Mouse (Mus musculus): Measurements from ENCODE around the gene Impg1. TPM values are rescaled to one million over a fixed set of nuclear protein-coding genes. Genes with fewer than 3 reads are reported as not detected.

The Impg1 gene
- polyA plus RNA-seq, 1 experiment, result not detected

DNA sequence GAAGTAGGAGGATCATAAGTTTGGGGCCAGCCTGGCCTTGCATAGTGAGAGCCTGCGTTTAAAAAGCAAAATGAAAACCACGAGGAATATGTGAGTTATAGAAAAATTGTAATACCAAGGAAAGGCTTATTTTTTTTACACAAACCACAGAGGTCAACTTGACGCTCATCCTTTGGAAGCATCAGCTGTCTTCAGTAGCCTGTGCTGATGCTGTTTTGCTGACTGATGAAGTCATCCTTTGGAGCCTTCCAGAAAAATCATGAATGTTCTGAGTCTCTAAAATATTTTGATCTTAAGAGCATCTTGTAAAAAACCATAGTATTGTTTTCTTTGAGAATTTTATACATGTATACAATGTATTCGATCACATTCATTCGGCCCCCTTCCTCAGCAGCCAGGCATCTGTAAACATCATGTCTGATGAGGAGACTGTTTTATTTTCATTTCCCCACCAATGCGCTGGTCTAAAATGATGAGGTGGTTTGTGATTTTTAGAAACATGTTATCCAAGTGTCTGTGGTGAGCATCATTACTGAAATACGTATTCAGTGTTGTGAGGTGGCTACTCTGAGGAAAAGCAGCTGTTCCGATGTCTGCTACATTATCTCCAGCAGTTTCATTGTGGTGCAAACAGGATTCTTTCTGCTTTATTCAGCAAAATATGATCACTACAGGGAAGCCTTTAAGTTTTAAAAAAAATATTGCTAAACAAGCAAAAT, 190.1 kb downstream of the Impg1 start:
- 81% methylated on average over 8 of the region's 8 CpGs for WGBS
- Histone ChIP-seq H3K27ac (ENCODE audit: insufficient read depth, low read depth, low read length) (no peak overlapping the region), H3K27me3 (replicated peaks; ENCODE audit: control insufficient read depth, insufficient read depth, low read length) (no peaks in the 10 kb centered on the region; the same call in 1 of the 2 replicates), H3K4me3 (ENCODE audit: insufficient read depth, low read depth, low read length) (no peak overlapping the region), H3K36me3 (ENCODE audit: control insufficient read depth, insufficient read depth, low read length) (peaks cover 14% of the 10 kb centered on the region), H3K4me1 (ENCODE audit: control insufficient read depth, insufficient read depth, low read length) (no peaks in the 10 kb centered on the region)
- DNase-seq, result no peak
- TF ChIP-seq CTCF (conservative IDR thresholded peaks at IDR 0.05; ENCODE audit: insufficient read depth, insufficient read length, low read depth, low read length) (no peak), POLR2A (IDR thresholded peaks at IDR 0.05; ENCODE audit: low read depth, low read length) (no peak)

DNA sequence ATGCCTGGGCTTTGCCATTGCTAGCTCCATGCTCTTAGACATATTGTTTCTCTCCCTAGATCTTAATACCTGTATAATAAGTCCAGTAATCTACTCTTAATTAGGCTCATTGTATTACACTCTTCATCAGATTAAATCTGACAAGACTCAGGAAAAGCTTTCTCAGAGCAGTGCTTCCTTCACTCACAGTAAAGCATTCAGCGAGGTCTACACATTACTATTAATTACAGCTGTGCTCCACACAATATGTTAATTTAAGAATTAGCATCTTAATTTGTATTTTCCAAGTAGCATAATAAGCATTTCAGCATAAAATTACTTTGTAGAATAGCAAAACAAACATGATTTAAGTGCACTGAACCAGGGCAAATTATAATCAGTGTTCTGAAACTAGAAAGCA, 192.3 kb downstream of the Impg1 start:
- 75% methylated on average over 1 of the region's 1 CpGs for WGBS
- Histone ChIP-seq H3K27me3 (replicated peaks; ENCODE audit: control insufficient read depth, insufficient read depth, low read length) (no peaks in the 10 kb centered on the region), H3K36me3 (ENCODE audit: control insufficient read depth, insufficient read depth, low read length) (peaks cover 11% of the 10 kb centered on the region)

DNA sequence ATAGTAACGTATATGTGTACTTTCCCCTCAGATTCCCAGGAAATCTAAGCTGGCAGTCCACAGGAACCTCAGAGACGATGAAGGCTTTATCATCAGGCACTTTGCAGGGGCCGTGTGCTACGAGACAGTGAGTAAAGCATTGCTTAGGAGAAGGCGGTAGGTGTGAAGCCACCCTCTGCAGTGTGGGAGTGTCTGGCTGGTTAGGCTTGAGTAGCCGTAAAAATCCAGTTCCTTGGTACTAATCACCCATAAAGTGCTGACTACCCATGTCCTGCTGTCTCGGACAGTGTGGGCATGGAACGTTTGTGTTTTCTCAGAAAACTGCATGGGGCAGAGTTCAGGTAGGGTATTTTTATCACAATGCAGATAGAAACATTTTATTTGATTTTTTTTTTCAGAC, 195.7 kb downstream of the Impg1 start:
- DNase-seq, result peak; percentile 79
- Histone ChIP-seq H3K4me3 (ENCODE audit: insufficient read depth, low read depth, low read length) (no peak overlapping the region), H3K36me3 (ENCODE audit: control insufficient read depth, insufficient read depth, low read length) (peaks cover 13% of the 10 kb centered on the region), H3K27me3 (replicated peaks; ENCODE audit: control insufficient read depth, insufficient read depth, low read length) (no peaks in the 10 kb centered on the region), H3K4me1 (ENCODE audit: control insufficient read depth, insufficient read depth, low read length) (peaks cover 4% of the 10 kb centered on the region; the same call in 1 of the 2 replicates), H3K27ac (ENCODE audit: insufficient read depth, low read depth, low read length) (no peak overlapping the region)
- 55% methylated on average over 8 of the region's 8 CpGs for WGBS
- TF ChIP-seq CTCF (conservative IDR thresholded peaks at IDR 0.05; ENCODE audit: insufficient read depth, insufficient read length, low read depth, low read length) (no peak), POLR2A (IDR thresholded peaks at IDR 0.05; ENCODE audit: low read depth, low read length) (no peak)

More for the DNA sequence above, 192.3 kb downstream of the Impg1 start:
- no peaks in the 10 kb centered on the region; the same call in 1 of the 2 replicates for H3K4me1 ChIP-seq (ENCODE audit: control insufficient read depth, insufficient read depth, low read length)
- H3K27ac ChIP-seq (ENCODE audit: insufficient read depth, low read depth, low read length), result no peak overlapping the region
- H3K4me3 ChIP-seq (ENCODE audit: insufficient read depth, low read depth, low read length), result no peak overlapping the region
- no peak for DNase-seq
- TF ChIP-seq CTCF (conservative IDR thresholded peaks at IDR 0.05; ENCODE audit: insufficient read depth, insufficient read length, low read depth, low read length), result no peak
- no peak for TF ChIP-seq POLR2A (IDR thresholded peaks at IDR 0.05; ENCODE audit: low read depth, low read length)

DNA sequence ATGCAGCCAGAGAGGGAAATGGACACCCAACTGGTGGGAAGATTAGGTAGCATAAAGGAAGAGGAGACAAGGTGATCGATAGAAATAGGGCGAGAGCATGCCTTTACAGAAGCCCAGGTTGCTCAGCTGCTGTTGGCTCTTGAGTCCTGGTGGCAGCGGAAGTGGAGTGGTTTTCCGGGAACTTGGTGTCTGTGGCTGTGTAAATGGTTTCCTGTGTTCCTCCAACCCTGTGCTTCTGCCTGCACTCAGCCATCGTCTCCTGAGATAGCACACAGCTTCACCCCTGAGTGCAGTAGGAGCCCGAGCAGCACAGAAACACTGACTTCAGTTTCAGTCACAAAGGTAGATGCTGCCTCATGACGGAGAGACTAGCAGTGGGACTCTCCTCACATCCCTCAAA, 198.8 kb downstream of the Impg1 start:
- DNase-seq, result no peak
- 71% methylated on average over 7 of the region's 7 CpGs for WGBS
- no peaks in the 10 kb centered on the region for H3K27me3 ChIP-seq (replicated peaks; ENCODE audit: control insufficient read depth, insufficient read depth, low read length)
- no peak overlapping the region for H3K4me3 ChIP-seq (ENCODE audit: insufficient read depth, low read depth, low read length)
- H3K36me3 ChIP-seq (ENCODE audit: control insufficient read depth, insufficient read depth, low read length), result peaks cover 9% of the 10 kb centered on the region
- TF ChIP-seq POLR2A (IDR thresholded peaks at IDR 0.05; ENCODE audit: low read depth, low read length) (no peak), CTCF (conservative IDR thresholded peaks at IDR 0.05; ENCODE audit: insufficient read depth, insufficient read length, low read depth, low read length) (no peak)
- H3K4me1 ChIP-seq (ENCODE audit: control insufficient read depth, insufficient read depth, low read length), result peaks cover 4% of the 10 kb centered on the region; the same call in 1 of the 2 replicates
- no peak overlapping the region for H3K27ac ChIP-seq (ENCODE audit: insufficient read depth, low read depth, low read length)

DNA sequence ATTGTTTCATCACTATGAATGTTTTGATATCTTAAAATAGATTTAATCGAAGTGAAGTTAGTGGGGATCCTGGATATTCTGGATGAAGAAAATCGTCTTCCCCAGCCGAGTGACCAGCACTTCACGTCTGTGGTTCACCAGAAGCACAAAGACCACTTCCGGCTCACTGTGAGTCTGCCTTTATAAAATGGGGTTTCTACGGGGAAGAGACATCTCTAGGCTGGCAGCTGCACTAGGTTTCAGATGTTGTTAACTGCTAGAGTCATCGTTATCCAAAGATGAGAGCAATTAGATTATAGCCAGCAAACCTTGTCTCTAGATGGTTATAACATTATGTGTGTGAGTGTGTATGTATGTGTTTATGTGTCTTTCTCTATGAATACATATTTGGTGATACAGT, 199.2 kb downstream of the Impg1 start:
- no peak overlapping the region for H3K4me3 ChIP-seq (ENCODE audit: insufficient read depth, low read depth, low read length)
- H3K27ac ChIP-seq (ENCODE audit: insufficient read depth, low read depth, low read length), result no peak overlapping the region
- no peaks in the 10 kb centered on the region for H3K27me3 ChIP-seq (replicated peaks; ENCODE audit: control insufficient read depth, insufficient read depth, low read length)
- peaks cover 4% of the 10 kb centered on the region; the same call in 1 of the 2 replicates for H3K4me1 ChIP-seq (ENCODE audit: control insufficient read depth, insufficient read depth, low read length)
- WGBS, result 89% methylated on average over 7 of the region's 7 CpGs
- TF ChIP-seq POLR2A (IDR thresholded peaks at IDR 0.05; ENCODE audit: low read depth, low read length) (no peak), CTCF (conservative IDR thresholded peaks at IDR 0.05; ENCODE audit: insufficient read depth, insufficient read length, low read depth, low read length) (no peak)
- DNase-seq, result no peak
- peaks cover 9% of the 10 kb centered on the region for H3K36me3 ChIP-seq (ENCODE audit: control insufficient read depth, insufficient read depth, low read length)
